Mouse (Mus musculus): Measurements from ENCODE around the gene Cdhr3. TPM values are rescaled to one million over a fixed set of nuclear protein-coding genes. Genes with fewer than 3 reads are reported as not detected.

Gene Cdhr3
- polyA plus RNA-seq, 2 experiments, result 0.32 to 1.5 TPM

DNA sequence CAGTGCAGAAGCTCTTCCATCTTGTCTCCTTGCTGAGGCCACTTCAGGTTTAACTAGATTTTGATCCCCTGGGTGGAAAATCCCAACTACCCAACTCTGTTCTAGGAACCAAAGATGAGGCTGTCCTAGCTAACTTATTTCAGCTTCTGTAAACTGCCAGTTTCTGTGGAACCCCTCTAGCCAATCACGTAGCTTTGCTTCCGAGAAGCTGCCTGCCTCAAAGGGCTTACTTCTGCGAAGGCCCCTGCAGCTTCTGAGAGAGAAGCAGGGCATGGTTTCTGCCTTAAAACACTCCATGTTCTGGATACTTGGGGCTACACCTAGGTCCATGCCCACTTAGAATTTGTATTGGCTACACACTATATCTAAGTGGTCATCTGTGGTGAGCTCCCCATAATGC, 36.1 kb downstream of the Cdhr3 start:
- Histone ChIP-seq H3K36me3 (ENCODE audit: control insufficient read depth, insufficient read depth, low read length) (no peaks in the 10 kb centered on the region), H3K9me3 (ENCODE audit: control insufficient read depth, low read length) (no peaks in the 10 kb centered on the region), H3K27me3 (ENCODE audit: control insufficient read depth, insufficient read depth, low read length) (no peaks in the 10 kb centered on the region), H3K4me3 (replicated peaks; ENCODE audit: low read length) (no peak overlapping the region), H3K4me1 (ENCODE audit: control insufficient read depth, insufficient read depth, low read length) (peaks cover 19% of the 10 kb centered on the region), H3K27ac (replicated peaks; ENCODE audit: low read depth, low read length) (no peak overlapping the region), H3K4me2 (replicated peaks; ENCODE audit: low read depth, low read length, severe bottlenecking) (no peak overlapping the region), H3K9ac (ENCODE audit: low read depth, low read length, severe bottlenecking) (no peak overlapping the region)
- DNase-seq (ENCODE audit: low spot score) (no peak), ATAC-seq (ENCODE audit: low FRiP score, low read depth) (no peak)
- TF ChIP-seq POLR2A (IDR thresholded peaks at IDR 0.05; ENCODE audit: borderline replicate concordance, extremely low read depth, insufficient read depth, insufficient read length), result no peak
- 48% methylated on average over 3 of the region's 3 CpGs for WGBS

DNA sequence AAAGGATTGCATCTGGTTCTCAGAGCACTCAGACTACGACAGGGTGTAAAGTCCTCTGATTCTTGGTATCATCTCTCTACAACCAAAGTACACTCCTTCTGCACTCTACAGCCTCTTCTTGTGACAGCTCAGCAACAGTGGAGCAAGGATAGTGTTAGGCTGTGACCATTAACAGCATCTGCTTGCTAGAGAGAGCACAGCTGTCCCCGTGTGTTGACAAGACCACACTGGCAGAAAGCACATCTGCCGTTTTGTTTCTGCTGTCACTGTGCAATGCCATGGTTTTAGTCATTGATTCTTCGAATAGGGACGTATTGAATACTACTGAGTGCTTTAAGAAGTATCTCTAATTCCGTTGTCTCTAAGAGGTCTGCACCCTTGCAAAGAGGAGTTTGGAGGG, 36.6 kb downstream of the Cdhr3 start:
- no peak for DNase-seq (ENCODE audit: low spot score)
- H3K4me2 ChIP-seq (replicated peaks; ENCODE audit: low read depth, low read length, severe bottlenecking), result no peak overlapping the region
- no peak overlapping the region for H3K9ac ChIP-seq (ENCODE audit: low read depth, low read length, severe bottlenecking)
- H3K27me3 ChIP-seq (ENCODE audit: control insufficient read depth, insufficient read depth, low read length), result no peaks in the 10 kb centered on the region
- TF ChIP-seq POLR2A (IDR thresholded peaks at IDR 0.05; ENCODE audit: borderline replicate concordance, extremely low read depth, insufficient read depth, insufficient read length), result no peak
- no peaks in the 10 kb centered on the region for H3K36me3 ChIP-seq (ENCODE audit: control insufficient read depth, insufficient read depth, low read length)
- WGBS, result 76% methylated on average over 6 of the region's 6 CpGs
- H3K4me3 ChIP-seq (replicated peaks; ENCODE audit: low read length), result no peak overlapping the region
- ATAC-seq (ENCODE audit: low FRiP score, low read depth), result no peak
- H3K27ac ChIP-seq (replicated peaks; ENCODE audit: low read depth, low read length), result no peak overlapping the region
- no peaks in the 10 kb centered on the region for H3K9me3 ChIP-seq (ENCODE audit: control insufficient read depth, low read length)
- peaks cover 16% of the 10 kb centered on the region for H3K4me1 ChIP-seq (ENCODE audit: control insufficient read depth, insufficient read depth, low read length)

GRCm38 (mm10) chr12:33053746-33054145, 38.9 kb downstream of the Cdhr3 start:
- no peak overlapping the region for H3K4me3 ChIP-seq (replicated peaks; ENCODE audit: low read length)
- H3K9me3 ChIP-seq (ENCODE audit: control insufficient read depth, low read length), result no peaks in the 10 kb centered on the region
- H3K4me1 ChIP-seq (ENCODE audit: control insufficient read depth, insufficient read depth, low read length), result peaks cover 16% of the 10 kb centered on the region
- no peak overlapping the region for H3K9ac ChIP-seq (ENCODE audit: low read depth, low read length, severe bottlenecking)
- DNase-seq (ENCODE audit: low spot score) (no peak), ATAC-seq (ENCODE audit: low FRiP score, low read depth) (no peak)
- 68% methylated on average over 13 of the region's 13 CpGs for WGBS
- TF ChIP-seq POLR2A (IDR thresholded peaks at IDR 0.05; ENCODE audit: borderline replicate concordance, extremely low read depth, insufficient read depth, insufficient read length), result no peak
- no peak overlapping the region for H3K27ac ChIP-seq (replicated peaks; ENCODE audit: low read depth, low read length)
- no peaks in the 10 kb centered on the region for H3K27me3 ChIP-seq (ENCODE audit: control insufficient read depth, insufficient read depth, low read length)
- H3K4me2 ChIP-seq (replicated peaks; ENCODE audit: low read depth, low read length, severe bottlenecking), result no peak overlapping the region
- no peaks in the 10 kb centered on the region for H3K36me3 ChIP-seq (ENCODE audit: control insufficient read depth, insufficient read depth, low read length)

- ATAC-seq (ENCODE audit: low FRiP score, low read depth) (no peak), DNase-seq (ENCODE audit: low spot score) (no peak)
- Histone ChIP-seq H3K27me3 (ENCODE audit: control insufficient read depth, insufficient read depth, low read length) (no peaks in the 10 kb centered on the region), H3K4me2 (replicated peaks; ENCODE audit: low read depth, low read length, severe bottlenecking) (no peak overlapping the region), H3K9me3 (ENCODE audit: control insufficient read depth, low read length) (no peaks in the 10 kb centered on the region), H3K4me1 (ENCODE audit: control insufficient read depth, insufficient read depth, low read length) (peaks cover 16% of the 10 kb centered on the region), H3K27ac (replicated peaks; ENCODE audit: low read depth, low read length) (no peak overlapping the region), H3K9ac (ENCODE audit: low read depth, low read length, severe bottlenecking) (no peak overlapping the region), H3K4me3 (replicated peaks; ENCODE audit: low read length) (no peak overlapping the region), H3K36me3 (ENCODE audit: control insufficient read depth, insufficient read depth, low read length) (no peaks in the 10 kb centered on the region)
- WGBS, result 51% methylated on average over 9 of the region's 9 CpGs
- TF ChIP-seq POLR2A (IDR thresholded peaks at IDR 0.05; ENCODE audit: borderline replicate concordance, extremely low read depth, insufficient read depth, insufficient read length), result no peak
Observed at GRCm38 (mm10) chr12:33053311-33053710, 39.4 kb downstream of the Cdhr3 start.

DNA sequence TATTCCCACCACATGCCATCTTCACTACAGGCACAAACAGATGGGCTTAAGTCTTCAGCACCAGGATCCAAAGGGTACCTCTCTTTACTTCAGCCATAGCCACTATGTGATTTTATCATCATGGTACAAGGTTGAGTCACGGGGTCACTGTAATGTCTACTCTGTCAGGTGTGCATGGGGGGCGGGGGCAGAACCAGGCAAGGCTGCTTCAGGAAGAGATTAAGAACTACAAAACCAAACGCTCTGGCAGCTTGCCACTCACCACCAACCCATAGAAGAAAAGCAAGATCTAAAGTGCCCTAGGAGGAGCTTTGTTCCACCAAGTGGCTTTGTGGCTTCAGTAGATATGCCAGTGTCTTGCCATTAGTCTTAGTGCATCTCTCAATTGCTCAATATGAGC, 44.3 kb downstream of the Cdhr3 start:
- Histone ChIP-seq H3K9ac (ENCODE audit: low read depth, low read length, severe bottlenecking) (no peak overlapping the region), H3K4me3 (replicated peaks; ENCODE audit: low read length) (no peak overlapping the region), H3K27ac (replicated peaks; ENCODE audit: low read depth, low read length) (no peak overlapping the region), H3K36me3 (ENCODE audit: control insufficient read depth, insufficient read depth, low read length) (no peaks in the 10 kb centered on the region), H3K27me3 (ENCODE audit: control insufficient read depth, insufficient read depth, low read length) (no peaks in the 10 kb centered on the region), H3K9me3 (ENCODE audit: control insufficient read depth, low read length) (no peaks in the 10 kb centered on the region), H3K4me2 (replicated peaks; ENCODE audit: low read depth, low read length, severe bottlenecking) (no peak overlapping the region), H3K4me1 (ENCODE audit: control insufficient read depth, insufficient read depth, low read length) (peaks cover 8% of the 10 kb centered on the region; the same call in 1 of the 2 replicates)
- 81% methylated on average over 3 of the region's 3 CpGs for WGBS
- DNase-seq (ENCODE audit: low spot score) (no peak), ATAC-seq (ENCODE audit: low FRiP score, low read depth) (no peak)
- TF ChIP-seq POLR2A (IDR thresholded peaks at IDR 0.05; ENCODE audit: borderline replicate concordance, extremely low read depth, insufficient read depth, insufficient read length), result no peak

GRCm38 (mm10) chr12:33046434-33046833, 46.2 kb downstream of the Cdhr3 start:
- no peak overlapping the region for H3K9ac ChIP-seq (ENCODE audit: low read depth, low read length, severe bottlenecking)
- H3K4me1 ChIP-seq (ENCODE audit: control insufficient read depth, insufficient read depth, low read length), result peaks cover 8% of the 10 kb centered on the region; the same call in 1 of the 2 replicates
- ATAC-seq (ENCODE audit: low FRiP score, low read depth), result no peak
- H3K27ac ChIP-seq (replicated peaks; ENCODE audit: low read depth, low read length), result no peak overlapping the region
- WGBS, result 85% methylated on average over 7 of the region's 7 CpGs
- no peaks in the 10 kb centered on the region for H3K36me3 ChIP-seq (ENCODE audit: control insufficient read depth, insufficient read depth, low read length)
- H3K4me2 ChIP-seq (replicated peaks; ENCODE audit: low read depth, low read length, severe bottlenecking), result no peak overlapping the region
- DNase-seq (ENCODE audit: low spot score), result no peak
- no peaks in the 10 kb centered on the region for H3K27me3 ChIP-seq (ENCODE audit: control insufficient read depth, insufficient read depth, low read length)
- H3K9me3 ChIP-seq (ENCODE audit: control insufficient read depth, low read length), result no peaks in the 10 kb centered on the region
- no peak for TF ChIP-seq POLR2A (IDR thresholded peaks at IDR 0.05; ENCODE audit: borderline replicate concordance, extremely low read depth, insufficient read depth, insufficient read length)
- H3K4me3 ChIP-seq (replicated peaks; ENCODE audit: low read length), result no peak overlapping the region
